Mouse (Mus musculus) lung, adult 18-20 months (tissue): Measurements from ENCODE around the gene Tmem200a.
"Not testable (repeated sequence)": the region's sequence is repeated elsewhere in the genome, so short reads cannot be mapped to it uniquely, and the experiment has no call there.

Experiments
- DNase-seq, 2 experiments: peaks; one replicate each; pipeline ENCODE4 v3.0.0; 2022; ENCODE audit warnings: mixed read lengths in 2 of 2

The Tmem200a gene

DNA sequence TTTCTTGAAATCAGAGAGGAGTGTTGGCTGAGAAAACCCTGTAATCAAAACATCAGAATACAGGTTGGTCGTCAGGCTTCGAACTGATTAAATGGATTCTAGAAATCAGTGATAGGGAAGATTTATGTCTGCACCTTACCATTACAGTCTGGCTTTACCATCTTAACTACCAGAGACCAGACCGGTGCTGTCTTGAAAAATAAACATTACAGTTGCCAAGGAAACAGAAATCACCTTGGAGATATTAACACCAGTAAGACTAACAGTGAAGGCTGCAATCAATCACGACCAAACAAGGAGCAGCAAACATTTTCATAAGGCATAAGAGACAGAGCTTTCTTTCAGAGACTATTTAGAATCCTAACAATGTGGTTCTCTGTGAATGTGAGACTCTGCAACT, 116.0 kb downstream of the Tmem200a start:
- no peak for DNase-seq

DNA sequence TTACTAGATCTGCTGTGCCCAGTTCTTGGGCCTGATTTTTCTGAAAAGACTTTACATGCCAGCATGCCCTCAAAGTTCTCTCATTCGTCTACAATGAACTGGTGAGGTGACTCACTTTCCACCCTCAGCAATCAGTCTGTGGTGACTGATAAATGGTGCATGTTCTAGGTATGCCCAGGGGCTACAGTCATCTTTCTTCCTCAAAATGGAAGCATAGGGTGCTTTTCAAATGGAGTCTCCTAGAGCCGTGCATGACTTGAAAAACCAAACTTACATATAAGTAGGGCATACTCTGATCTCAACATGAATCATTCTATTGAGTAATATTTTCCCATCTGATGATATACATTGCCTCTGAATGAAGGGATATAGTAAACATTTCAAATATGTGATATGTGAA, 117.8 kb downstream of the Tmem200a start:
- DNase-seq: no peak

DNA sequence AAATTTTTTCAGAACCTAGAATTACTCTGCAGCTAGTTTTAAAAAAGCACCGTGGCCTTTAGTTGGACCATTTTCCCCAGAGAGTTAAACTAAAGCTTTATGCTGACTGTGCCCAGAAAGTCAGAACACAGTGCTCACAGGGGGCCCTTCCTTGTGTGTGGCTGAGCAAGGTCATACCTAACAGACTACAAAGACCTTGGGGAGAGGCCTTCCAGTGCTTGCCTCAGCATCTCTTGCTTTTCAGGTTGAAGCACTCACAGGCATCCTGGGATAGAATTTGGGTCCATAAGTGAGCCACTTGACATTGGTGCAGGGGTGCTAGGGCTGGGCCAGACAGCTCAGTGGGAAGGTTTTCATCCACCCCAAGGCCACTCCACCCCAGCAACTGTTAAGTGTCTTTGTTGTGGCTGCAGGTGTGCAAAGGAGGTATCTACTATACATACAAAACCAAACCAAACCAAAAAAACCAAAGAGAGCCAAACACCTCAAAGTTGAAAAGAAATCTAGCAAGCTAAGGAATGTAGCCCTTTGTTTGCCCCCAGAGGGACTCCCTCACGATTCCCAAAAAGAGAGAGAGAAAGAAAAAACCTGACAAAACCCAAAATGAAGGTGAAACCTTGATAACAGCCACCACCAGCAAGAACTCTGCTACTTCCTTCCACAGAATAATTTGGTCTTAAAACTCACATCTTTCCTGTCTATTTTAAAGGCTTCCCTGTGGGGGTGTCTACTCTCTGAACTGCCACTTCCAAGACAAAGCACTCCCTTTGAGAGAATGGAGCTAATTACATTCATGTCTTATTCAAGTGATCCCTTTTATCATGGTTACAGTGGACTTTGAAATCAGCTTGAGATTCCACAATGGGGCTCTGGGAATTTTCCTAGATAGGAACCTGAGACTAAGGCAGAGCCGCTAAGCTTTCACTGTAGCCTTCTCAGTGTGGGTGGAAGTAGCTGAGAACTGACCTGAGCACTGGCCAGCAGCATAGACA, 119.8 kb downstream of the Tmem200a start:
- DNase-seq: no peak

DNA sequence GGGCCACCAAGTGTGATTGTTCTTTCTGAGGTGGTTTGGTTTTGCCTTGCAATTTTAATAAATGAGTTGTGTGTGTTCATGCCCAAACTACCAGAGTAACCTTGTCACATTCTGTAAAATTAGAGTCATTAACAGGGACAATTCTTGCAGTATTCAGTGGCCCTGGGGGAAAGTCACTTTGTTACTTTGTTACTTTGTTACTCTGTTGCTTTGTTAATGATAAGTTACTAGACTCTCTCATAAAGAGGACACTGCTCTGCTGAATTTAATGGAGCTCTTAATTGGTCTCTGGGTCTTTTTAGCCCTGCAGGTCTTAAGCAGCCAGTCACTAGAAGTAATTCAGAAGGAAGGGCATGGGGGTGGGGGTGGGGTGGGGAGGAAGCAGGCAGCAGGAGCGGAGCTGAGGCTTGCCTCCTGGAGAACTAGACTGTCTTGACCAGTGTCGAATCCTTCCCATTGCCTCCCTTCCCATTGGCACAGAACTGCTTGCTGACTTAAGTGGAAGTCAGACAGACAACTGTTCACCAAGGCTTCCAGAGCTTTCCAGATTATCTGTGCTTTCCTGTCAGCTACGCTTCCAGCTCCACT, 124.1 kb downstream of the Tmem200a start:
- DNase-seq: no peak

DNA sequence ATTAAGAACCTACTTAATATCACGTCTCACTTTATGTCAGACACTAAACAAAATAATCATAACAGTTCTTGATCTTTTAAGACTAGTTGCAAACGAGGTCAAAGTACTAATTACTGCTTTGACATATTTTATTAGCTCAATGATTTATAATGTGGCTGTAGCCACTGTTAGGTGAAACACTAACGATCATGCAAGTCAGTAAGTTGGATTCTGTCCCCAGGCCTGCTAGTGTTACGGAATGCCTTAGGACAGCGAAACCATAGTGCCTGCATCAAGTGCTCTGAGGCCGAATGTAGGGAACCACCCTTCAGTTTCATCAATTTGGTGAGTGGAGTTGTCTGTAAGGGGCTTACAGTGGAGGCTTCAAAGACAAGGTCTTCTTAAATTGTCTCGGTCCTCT, 126.0 kb downstream of the Tmem200a start:
- DNase-seq: no peak

DNA sequence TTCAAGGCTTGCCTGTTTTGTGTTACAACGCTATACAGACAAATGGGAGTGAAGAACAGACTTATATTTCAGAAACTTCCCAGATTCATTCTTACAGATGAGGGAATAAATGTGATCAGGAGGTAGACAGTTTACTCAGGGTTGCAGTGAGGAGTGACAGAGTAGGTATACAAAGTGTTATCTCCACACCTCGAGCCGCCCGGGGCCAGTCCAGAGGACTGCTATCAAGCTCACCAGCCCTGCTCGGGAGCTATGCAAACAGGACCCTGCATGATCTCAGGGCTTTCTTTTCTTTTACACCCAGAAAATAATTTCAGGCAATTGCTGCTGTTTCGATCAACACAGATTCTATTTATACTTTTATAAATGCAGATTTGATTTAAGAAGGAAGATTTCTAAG, 126.7 kb downstream of the Tmem200a start:
- no peak for DNase-seq

DNA sequence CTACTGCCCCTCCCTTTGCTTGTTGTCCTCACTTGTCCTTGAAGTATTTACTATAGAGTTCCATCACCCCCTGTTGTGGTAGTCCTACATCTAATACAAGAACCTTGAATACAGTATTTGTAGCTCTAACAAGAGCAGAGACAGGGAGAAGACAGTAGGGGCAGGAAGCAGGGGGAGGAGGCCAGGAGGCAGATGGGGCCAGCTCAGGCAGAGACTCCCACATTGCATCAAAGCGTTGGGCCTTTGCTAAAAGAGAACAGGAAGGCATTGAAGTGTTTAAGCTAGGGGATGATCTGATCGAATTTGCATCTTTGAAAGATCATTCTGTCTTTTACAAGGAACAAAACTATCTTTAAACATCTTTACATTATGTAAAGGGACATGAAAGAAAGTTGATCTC, 133.0 kb downstream of the Tmem200a start:
- DNase-seq: no peak

DNA sequence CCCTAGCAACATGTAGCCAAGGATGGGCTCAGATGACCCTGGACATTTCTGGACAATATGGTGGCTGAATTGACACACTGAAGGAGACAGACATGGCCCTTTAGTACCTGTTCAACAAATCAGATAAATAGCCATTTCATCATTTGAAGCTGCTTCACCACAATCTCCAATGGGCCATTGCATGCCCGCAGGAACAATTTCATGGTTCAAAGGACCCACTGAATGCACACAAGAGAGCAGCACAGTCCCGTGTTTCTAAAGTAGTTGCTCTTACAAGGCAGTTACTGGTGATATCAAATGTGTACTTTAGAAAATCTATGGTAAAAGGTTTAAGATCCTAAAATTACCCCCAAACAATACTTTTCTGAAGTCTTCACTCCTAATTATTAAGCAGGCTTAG, 134.2 kb downstream of the Tmem200a start:
- DNase-seq: no peak

DNA sequence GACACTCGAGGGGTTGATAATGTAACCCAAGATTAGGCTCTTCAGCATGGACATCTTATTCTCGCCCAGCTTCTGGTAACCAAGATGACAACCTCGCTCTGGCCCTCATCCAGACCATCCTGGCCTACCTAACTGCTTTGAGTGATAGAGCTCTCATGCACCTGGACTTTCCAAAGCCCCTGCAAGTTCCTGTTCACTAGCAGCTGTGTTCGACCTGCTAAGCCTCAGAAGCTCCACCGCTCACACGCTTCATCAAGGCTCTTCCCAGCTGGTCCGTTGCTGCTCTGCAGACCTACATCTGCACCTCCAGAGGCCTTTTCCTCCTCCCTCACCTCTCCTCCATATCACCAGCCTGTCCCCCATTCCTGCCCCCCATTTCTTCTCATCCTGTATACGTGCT, 147.1 kb downstream of the Tmem200a start:
- no peak for DNase-seq

DNA sequence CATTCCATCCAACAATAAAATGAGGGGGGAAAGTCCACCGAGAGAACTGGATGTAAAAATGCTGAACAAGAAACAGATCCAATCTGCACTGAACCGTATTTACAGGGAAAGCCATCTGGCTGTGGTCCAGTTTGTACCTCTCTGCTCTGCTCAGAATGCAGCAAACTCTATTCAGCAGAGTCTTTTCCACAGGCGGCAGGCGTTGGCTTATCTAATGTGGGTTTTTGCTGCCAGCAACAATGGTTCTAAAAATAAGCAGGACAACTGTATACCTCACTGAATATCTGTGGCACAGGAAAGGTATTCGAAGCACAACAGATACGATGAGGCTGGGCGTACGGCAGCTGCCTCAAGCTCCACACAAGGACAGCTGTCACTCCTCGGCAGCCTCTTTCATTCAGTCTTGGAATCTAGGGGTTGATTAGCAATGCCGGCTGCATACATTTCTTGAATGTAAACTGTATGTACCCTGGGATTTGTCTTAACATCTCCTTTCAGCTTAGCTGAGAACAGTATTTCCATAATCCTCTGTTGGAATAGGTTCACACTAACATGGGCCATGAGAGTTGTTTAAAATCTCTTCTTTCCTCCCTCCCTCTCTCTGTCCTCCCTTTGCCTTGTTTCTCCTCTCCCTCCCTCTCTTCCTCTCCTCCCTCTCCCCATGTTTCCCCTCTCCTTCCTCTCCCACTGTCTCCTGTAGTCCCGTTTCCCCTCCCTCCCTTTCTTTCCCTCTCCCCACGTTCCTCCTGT, 149.3 kb downstream of the Tmem200a start:
- no peak for DNase-seq

DNA sequence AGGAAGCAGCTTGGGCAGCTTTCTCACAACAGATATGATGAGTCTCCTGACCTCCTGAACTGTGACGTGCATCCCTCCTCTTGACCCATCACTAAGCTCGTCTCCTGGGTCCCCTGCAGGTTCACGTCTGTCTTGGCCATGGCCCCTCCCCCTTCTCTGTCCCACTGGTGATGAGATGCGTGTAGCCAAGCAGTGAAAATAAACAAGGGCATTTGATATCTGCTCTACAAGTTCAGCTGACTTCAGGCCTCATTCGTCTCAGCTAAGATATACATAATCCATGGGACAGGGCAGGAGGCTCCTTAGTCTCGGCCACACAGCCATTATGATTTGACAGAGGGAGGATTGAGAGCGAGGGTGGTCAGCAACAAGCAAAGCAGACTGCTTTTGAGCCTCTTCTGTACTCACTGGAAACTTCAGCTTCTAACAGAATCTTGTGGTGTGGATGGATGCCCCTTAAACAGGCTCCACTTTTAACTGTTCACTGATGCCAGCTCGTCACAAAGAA, 149.9 kb downstream of the Tmem200a start:
- no peak for DNase-seq

DNA sequence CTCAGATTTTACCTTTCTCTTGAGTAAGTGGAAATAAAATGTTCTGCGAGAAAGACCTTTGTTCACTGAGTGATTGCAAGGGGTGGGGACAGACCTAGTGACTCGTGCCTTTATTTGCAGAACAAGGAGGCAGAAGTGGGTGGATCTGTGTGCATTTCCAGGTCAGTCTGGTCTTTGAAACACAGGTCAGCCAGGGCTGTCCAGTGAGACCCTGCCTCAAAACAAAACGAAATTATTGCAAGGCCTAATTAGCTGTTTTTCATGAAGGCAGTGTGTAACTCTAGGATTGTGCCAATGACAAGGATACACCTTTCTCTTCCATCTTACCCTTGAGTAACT, 150.4 kb downstream of the Tmem200a start:
- DNase-seq: no peak

DNA sequence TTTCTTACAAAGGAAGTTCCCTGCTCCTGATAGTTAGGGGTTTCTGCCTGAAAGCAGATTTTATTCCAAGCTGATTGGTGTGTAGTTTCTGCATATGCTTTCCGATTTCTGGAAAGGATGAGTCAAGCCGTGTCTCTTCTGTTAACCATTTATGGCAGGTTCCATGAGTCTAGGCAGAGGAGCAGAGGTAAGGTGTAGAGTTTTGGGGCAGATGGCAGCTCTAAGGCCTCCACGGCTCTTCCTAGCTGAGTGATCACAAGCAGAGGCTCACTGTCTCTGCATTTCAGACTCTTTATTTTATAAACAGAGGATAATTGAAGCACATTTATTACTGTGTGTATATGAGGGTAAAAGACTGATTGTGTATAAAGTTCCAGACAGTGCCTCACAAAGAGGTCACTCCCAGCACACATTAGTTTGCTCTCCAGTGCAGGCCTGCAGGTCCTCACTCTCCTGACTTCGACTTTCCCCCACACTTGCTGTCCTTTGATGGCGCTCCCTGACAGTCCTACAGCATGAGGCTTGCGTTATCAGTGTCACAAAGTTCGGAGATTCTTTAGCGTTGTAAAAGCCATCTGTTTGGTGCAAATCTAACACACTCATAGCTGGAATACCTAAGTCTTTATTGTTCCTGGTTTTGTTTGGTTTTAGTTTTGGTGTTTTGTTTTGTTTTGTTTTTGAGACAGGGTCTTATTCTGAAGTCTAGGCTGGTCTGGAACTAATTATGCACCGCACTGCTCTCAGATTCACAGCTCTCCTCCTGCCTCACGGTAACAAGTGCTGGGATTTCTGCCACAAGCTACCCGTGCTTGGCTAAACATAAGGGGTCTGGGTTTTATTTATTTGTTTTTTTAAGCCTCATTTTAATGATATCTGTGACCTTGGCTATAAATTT, 151.1 kb downstream of the Tmem200a start:
- no peak for DNase-seq

DNA sequence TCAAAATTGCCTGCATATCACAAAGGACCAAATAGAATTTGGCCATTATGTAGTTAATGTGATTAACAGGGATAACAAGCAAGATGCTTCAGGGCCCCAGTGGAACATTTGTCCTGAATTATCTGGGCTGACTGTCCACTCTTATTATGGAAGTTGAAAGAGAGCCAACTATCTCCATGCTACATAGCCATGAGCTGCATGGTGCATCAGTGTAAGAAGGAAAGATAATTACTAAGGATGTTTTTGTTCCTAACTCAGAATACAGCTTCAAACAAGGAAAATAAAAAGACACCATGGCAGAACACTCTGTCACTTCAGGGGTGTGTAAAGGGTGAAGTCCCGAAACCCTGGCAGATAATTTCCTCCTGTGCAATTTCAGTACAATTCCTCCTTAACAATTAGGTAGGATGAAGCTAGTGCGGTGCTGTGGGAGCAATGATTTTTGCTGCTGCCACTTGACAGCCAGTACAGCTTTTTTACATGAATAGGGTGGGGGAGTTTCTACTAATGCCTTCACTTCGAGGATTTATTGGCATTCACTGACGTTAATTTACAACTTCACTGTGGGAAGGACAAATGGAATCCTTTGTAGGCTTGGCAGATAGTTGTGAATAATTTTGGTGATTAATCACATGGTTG, 158.1 kb downstream of the Tmem200a start:
- no peak for DNase-seq

DNA sequence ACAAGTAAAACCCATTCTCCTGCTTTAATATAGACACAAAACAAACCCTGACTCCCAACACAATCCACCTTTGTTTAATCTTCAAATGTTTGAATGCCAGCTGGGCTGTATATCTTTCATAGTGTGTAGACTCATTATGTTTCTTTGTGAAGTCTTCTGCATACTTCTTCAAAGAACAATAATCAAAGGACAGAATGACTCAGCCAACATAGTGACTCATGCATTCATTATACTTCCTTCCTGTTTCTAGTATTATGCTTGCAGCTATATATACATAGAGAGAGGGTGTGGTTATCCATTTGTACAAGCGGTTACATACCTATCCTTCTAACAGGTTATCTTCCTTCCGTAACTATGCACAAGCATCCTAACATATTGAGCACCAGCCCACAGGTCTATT, 160.7 kb downstream of the Tmem200a start:
- no peak for DNase-seq

DNA sequence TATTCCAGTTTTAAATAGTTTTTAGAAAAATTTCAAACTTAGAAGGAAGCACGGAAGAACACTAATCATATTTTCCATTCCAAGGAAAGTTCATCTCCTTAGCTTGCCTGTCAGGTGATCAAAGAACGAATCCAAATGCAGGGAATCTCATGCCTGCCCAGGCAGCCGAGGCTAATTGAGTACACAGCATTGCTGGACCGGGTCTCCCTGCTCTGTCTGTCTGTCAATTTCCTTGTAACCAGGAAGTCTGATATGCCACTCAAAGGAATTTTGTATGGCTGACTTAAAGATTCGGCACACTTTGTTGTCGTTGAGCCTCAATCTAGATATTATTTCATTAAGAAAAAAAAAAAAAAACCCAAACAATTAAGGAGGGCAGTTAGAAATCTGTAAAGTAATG, 168.6 kb downstream of the Tmem200a start:
- no peak for DNase-seq

DNA sequence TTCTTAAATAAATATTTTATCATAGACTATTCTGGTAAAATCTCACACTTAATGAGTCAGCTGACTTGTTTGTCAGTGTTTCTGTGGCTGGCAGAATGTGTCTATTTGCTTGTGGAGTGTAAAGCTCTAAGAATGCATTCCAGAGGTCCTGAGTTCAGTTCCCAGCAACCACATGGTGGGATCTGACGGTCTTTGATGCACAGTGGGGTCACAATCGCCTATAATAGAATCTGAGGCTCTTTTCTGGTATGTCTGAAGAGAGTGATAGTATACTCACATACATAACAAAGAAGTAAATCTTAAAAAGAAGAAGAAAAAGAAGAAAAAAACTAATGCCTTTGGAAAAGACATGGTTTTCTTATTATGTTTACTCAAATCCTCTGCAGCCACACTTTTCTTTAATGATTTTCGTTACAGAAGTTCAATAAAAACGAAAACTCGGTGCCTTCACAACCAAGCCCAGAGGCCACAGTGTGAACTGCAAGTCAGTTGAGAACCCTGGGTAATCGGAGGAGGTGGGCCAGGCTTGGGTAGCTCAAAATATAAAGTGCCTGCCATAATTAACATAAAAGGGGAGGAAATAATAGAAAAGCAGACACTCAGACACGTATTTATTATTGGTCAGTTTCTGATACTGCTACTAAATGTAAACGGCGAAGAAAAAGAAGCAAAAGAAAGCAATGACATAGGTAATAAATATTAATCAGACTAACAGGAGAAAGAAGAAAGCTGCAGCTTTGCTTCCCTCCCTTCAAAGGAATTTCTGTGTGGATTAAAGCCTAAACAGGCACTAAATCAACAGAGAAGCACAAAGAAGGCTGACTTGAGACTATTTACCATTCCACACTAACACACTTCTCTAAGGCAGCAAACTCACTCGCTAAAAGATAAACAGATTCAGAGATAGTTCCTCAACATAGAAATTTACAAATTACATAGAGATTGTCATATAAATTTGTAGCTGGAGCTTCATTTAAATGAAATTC, 170.5 kb downstream of the Tmem200a start:
- no peak for DNase-seq

DNA sequence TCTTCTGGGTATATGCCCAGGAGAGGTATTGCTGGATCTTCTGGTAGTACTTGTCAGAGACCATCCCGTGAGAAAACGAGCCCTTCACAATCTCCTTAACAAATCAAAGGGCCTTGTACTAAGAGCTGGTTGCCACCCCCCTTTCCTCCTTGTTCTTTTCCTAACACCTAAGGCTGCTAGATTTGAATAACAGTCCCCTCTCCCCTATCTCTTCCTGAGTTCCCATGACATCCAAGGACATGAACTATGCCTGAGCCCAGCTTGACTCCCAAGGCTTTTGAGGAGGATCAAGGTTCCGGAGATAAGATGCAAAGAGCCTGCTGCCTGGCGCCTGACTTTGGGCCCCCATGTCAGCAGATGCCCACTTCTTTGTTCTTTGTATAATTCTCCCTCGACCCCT, 184.7 kb downstream of the Tmem200a start:
- DNase-seq: not testable (repeated sequence)

DNA sequence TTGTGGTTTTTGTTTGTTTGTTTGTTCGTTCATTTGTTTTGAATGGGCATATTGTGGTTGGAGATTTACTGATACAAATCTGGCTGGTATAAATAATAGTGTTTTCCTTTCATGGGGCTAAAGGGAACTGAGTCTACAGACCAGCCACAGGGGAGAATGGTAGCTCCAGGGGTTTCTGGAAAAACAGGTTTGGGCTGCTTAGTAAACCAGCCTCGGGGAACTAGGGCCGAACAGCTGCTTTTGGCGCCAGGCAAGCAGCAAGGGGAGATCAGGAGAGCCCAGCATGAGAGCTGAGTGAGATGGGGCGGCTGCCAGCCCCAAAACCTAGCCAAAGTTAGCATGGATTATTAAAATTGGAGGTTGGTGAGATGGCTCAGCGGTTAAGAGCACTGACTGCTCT, 191.6 kb downstream of the Tmem200a start:
- DNase-seq: no peak

DNA sequence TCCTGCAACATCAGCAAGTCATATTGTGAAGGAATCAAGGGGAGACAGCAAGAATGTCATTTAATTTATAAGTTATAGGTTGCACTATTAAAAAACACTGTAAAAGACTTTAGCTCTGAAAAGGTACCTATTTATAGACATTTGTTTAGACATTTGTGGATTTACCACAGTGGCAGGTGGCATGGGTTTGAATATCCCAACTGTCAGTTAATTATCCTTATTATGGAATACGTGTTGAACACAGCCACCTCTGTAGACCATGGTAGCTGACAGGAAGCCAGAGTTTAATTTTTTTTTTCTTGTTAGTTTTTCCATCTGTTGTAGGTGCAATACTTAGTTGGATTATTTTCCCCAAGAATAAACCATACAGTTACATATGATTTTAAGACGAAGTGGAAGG, 194.3 kb downstream of the Tmem200a start:
- DNase-seq: no peak

DNA sequence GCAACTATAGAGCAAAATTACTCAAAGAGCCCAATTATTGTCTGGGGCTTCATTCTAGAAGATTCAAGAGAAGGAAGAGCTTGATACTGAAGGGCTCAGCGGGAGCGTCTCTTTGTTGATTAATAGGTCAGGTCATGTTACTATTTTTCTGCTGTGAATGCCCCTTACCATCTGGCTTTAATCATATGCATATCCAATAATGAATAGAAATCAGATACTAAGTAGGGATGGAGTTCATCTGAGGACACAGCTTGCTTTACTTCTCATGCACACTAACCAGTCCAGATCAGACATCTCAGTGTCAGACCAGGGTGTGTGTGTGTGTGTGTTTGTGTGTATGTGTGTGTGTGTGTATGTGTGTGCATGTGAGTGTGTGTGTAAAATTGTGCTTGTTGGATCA, 201.1 kb downstream of the Tmem200a start:
- DNase-seq: no peak
